Mouse (Mus musculus) embryonic facial prominence, embryonic 11.5 days (tissue): Measurements from ENCODE around the gene Nol12. TPM values are rescaled to one million over a fixed set of nuclear protein-coding genes. Genes with fewer than 3 reads are reported as not detected.

Experiments used
- ATAC-seq: fragments of 200-750 bp; cut with Nextera tagmentation; replicated peaks from 2 replicates; pipeline ENCODE4 v1.8.0; 2017; ENCODE audit warnings: low read depth; ENCODE audit not compliant: insufficient number of reproducible peaks, low FRiP score, low TSS enrichment
- DNase-seq: peaks from one replicate; pipeline ENCODE4 v3.0.0-alpha.2; 2015; ENCODE audit warnings: low spot score
- H3K27ac ChIP-seq: fragments of 300-500 bp; sonication (generic); replicated peaks from 2 replicates; pipeline ENCODE4 v1.5.1; 2014; ENCODE audit warnings: mild to moderate bottlenecking, low read depth, low read length, control low read depth
- H3K27me3 ChIP-seq: fragments of 300-500 bp; sonication (generic); 2 replicates; pipeline ENCODE4 v1.6.1; 2014; ENCODE audit warnings: mild to moderate bottlenecking, low read length, moderate library complexity, mixed read lengths; ENCODE audit not compliant: control insufficient read depth, insufficient read depth
- H3K36me3 ChIP-seq: fragments of 300-500 bp; sonication (generic); replicated peaks from 2 replicates; pipeline ENCODE4 v1.6.1; 2014; ENCODE audit warnings: low read depth, mild to moderate bottlenecking, low read length, moderate library complexity, mixed read lengths; ENCODE audit not compliant: control insufficient read depth, insufficient read depth
- H3K4me1 ChIP-seq: fragments of 300-500 bp; sonication (generic); 2 replicates; pipeline ENCODE4 v1.6.1; 2014; ENCODE audit warnings: low read length, mixed read lengths; ENCODE audit not compliant: control insufficient read depth, insufficient read depth
- H3K4me2 ChIP-seq: fragments of 300-500 bp; sonication (generic); 2 replicates; pipeline ENCODE4 v1.6.1; 2014; ENCODE audit warnings: low read depth, mild to moderate bottlenecking, control low read depth, low read length, moderate library complexity
- H3K4me3 ChIP-seq: fragments of 300-500 bp; sonication (generic); 2 replicates; pipeline ENCODE4 v1.5.1; 2014; ENCODE audit warnings: low read depth, low read length, control low read depth
- H3K9ac ChIP-seq: fragments of 300-500 bp; sonication (generic); replicated peaks from 2 replicates; pipeline ENCODE4 v1.6.1; 2014; ENCODE audit warnings: mild to moderate bottlenecking, control low read depth, low read length
- H3K9me3 ChIP-seq: fragments of 300-500 bp; sonication (generic); replicated peaks from 2 replicates; pipeline ENCODE4 v1.6.1; 2016; ENCODE audit warnings: mild to moderate bottlenecking, low read length, inconsistent platforms, mixed read lengths; ENCODE audit not compliant: control insufficient read depth
- WGBS: fragments of 180-500 bp; shearing (Covaris S2); extraction: QIAGEN DNeasy Blood & Tissue Kit; methylation state at CpG from one replicate; pipeline ENCODE4 v1.1.7; 2014; 5-methylcytosine and 5-hydroxymethylcytosine counted together
- polyA plus RNA-seq: library from polyadenylated mRNA; unstranded; fragments of >200 nt; fragmentation: Nextera tagmentation; extraction: Ambion mirVana; gene quantifications from 2 replicates; pipeline ENCODE4 v1.2.1, GENCODE M21; 2014

The Nol12 gene
- polyA plus RNA-seq, 1 experiment from 2014 or later = 56.7 TPM

- 92% methylated on average over 11 of the region's 11 CpGs for WGBS
- Histone ChIP-seq H3K4me2 (no peak overlapping the region), H3K4me1 (0 out of 2 replicates have a peak, but pooled peaks cover 2% of the 10 kb centered on the region), H3K9ac (no peak overlapping the region), H3K36me3 (peaks cover 6% of the 10 kb centered on the region; the same call in 1 of the 2 replicates), H3K4me3 (no peak overlapping the region), H3K27me3 (no peaks in the 10 kb centered on the region), H3K9me3 (no peaks in the 10 kb centered on the region), H3K27ac (no peak overlapping the region)
- ATAC-seq = no peak
- DNase-seq = no peak
Measured at GRCm38 (mm10) chr15:78959537-78959936, 24.8 kb downstream of the Nol12 start.

- Histone ChIP-seq H3K36me3 (peaks cover 6% of the 10 kb centered on the region; the same call in 1 of the 2 replicates), H3K27ac (no peak overlapping the region), H3K9me3 (no peaks in the 10 kb centered on the region), H3K27me3 (no peaks in the 10 kb centered on the region), H3K4me2 (no peak overlapping the region), H3K4me1 (0 out of 2 replicates have a peak, but pooled peaks cover 2% of the 10 kb centered on the region), H3K4me3 (no peak overlapping the region), H3K9ac (no peak overlapping the region)
- no peak for DNase-seq
- ATAC-seq = no peak
- 81% methylated on average over 3 of the region's 4 CpGs for WGBS
Measured at GRCm38 (mm10) chr15:78960088-78960487, 25.4 kb downstream of the Nol12 start.

- Histone ChIP-seq H3K4me3 (no peak overlapping the region), H3K9ac (no peak overlapping the region), H3K9me3 (no peaks in the 10 kb centered on the region), H3K36me3 (peaks cover 9% of the 10 kb centered on the region), H3K27me3 (no peaks in the 10 kb centered on the region), H3K27ac (no peak overlapping the region), H3K4me1 (no peaks in the 10 kb centered on the region), H3K4me2 (no peak overlapping the region)
- ATAC-seq (0 out of 2 replicates have a peak, but pooled peaks have one; percentile 11), DNase-seq (peak; percentile 80)
- WGBS = 41% methylated on average over 2 of the region's 2 CpGs
Measured at GRCm38 (mm10) chr15:78962885-78963284, 28.2 kb downstream of the Nol12 start.

GRCm38 (mm10) chr15:78971626-78972025 lies 36.9 kb downstream of the Nol12 start:
- no peaks in the 10 kb centered on the region for H3K4me1 ChIP-seq
- no peak for DNase-seq
- H3K27me3 ChIP-seq = no peaks in the 10 kb centered on the region
- no peak overlapping the region for H3K9ac ChIP-seq
- no peak overlapping the region for H3K27ac ChIP-seq
- no peak overlapping the region for H3K4me2 ChIP-seq
- no peaks in the 10 kb centered on the region for H3K9me3 ChIP-seq
- no peak for ATAC-seq
- WGBS = 74% methylated on average over 6 of the region's 6 CpGs
- H3K36me3 ChIP-seq = peaks cover 3% of the 10 kb centered on the region; the same call in 1 of the 2 replicates
- no peak overlapping the region for H3K4me3 ChIP-seq

- no peak overlapping the region for H3K4me3 ChIP-seq
- no peaks in the 10 kb centered on the region for H3K36me3 ChIP-seq
- ATAC-seq (no peak), DNase-seq (no peak)
- H3K9ac ChIP-seq = no peak overlapping the region
- peaks cover 7% of the 10 kb centered on the region for H3K4me1 ChIP-seq
- no peaks in the 10 kb centered on the region for H3K9me3 ChIP-seq
- no peak overlapping the region for H3K27ac ChIP-seq
- WGBS = 77% methylated on average over 7 of the region's 7 CpGs
- no peaks in the 10 kb centered on the region for H3K27me3 ChIP-seq
- no peak overlapping the region for H3K4me2 ChIP-seq
Measured at GRCm38 (mm10) chr15:78973950-78974349, 39.2 kb downstream of the Nol12 start.

- 83% methylated on average over 8 of the region's 8 CpGs for WGBS
- Histone ChIP-seq H3K27ac (no peak overlapping the region), H3K9me3 (no peaks in the 10 kb centered on the region), H3K4me1 (peaks cover 11% of the 10 kb centered on the region), H3K4me3 (no peak overlapping the region), H3K27me3 (no peaks in the 10 kb centered on the region), H3K36me3 (no peaks in the 10 kb centered on the region), H3K9ac (no peak overlapping the region), H3K4me2 (no peak overlapping the region)
- no peak for DNase-seq
- ATAC-seq = no peak
Measured at GRCm38 (mm10) chr15:78977676-78978159, 43.0 kb downstream of the Nol12 start.

GRCm38 (mm10) chr15:78978875-78979274 lies 44.1 kb downstream of the Nol12 start:
- no peaks in the 10 kb centered on the region for H3K27me3 ChIP-seq
- ATAC-seq (peak; percentile 46; the same call in 1 of the 2 replicates), DNase-seq (peak; percentile 81)
- WGBS = 9% methylated on average over 4 of the region's 4 CpGs
- no peak overlapping the region; the same call in 1 of the 2 replicates for H3K4me2 ChIP-seq
- peak overlapping the region; percentile 38 for H3K27ac ChIP-seq
- H3K36me3 ChIP-seq = no peaks in the 10 kb centered on the region
- H3K9me3 ChIP-seq = no peaks in the 10 kb centered on the region
- peaks cover 13% of the 10 kb centered on the region for H3K4me1 ChIP-seq
- no peak overlapping the region for H3K4me3 ChIP-seq
- peak overlapping the region; percentile 47 for H3K9ac ChIP-seq

GRCm38 (mm10) chr15:78980084-78980483 lies 45.4 kb downstream of the Nol12 start:
- Histone ChIP-seq H3K4me2 (no peak overlapping the region), H3K9ac (no peak overlapping the region), H3K4me3 (no peak overlapping the region), H3K9me3 (no peaks in the 10 kb centered on the region), H3K27me3 (no peaks in the 10 kb centered on the region), H3K27ac (no peak overlapping the region), H3K4me1 (peaks cover 16% of the 10 kb centered on the region), H3K36me3 (no peaks in the 10 kb centered on the region)
- DNase-seq (no peak), ATAC-seq (no peak)
- 86% methylated on average over 4 of the region's 4 CpGs for WGBS
